Mouse (Mus musculus): Measurements from ENCODE around the gene Arih1. TPM values are rescaled to one million over a fixed set of nuclear protein-coding genes. Genes with fewer than 3 reads are reported as not detected.

The Arih1 gene
- polyA plus RNA-seq, 1 experiment from 2014 or later = 14.5 TPM

Other genes with a start within 250 kb of the Arih1 start
- 41.2 and 45.7 TPM in 2 replicates for gene Adpgk, start 195.1 kb downstream of the Arih1 start, polyA plus RNA-seq (2015; fragmentation: Nextera tagmentation; extraction: Ambion mirVana)
- 18.8 and 22.1 TPM in 2 replicates for gene Bbs4, start 133.1 kb downstream of the Arih1 start, polyA plus RNA-seq (2015; fragmentation: Nextera tagmentation; extraction: Ambion mirVana)
- 91.5 and 92.2 TPM in 2 replicates for gene Hexa, start 52.9 kb upstream of the Arih1 start, polyA plus RNA-seq (2015; fragmentation: Nextera tagmentation; extraction: Ambion mirVana)
- gene Tmem202, start 53.2 kb upstream of the Arih1 start, polyA plus RNA-seq (2015; fragmentation: Nextera tagmentation; extraction: Ambion mirVana) = 0.30 TPM in 1 of 2 replicates, not detected in the other
- 0.48 and 0.62 TPM in 2 replicates for gene Celf6, start 91.3 kb upstream of the Arih1 start, polyA plus RNA-seq (2015; fragmentation: Nextera tagmentation; extraction: Ambion mirVana)
- 31.1 and 36.1 TPM in 2 replicates for gene Parp6, start 130.7 kb upstream of the Arih1 start, polyA plus RNA-seq (2015; fragmentation: Nextera tagmentation; extraction: Ambion mirVana)
- 1,163 and 1,229 TPM in 2 replicates for gene Pkm, start 169.8 kb upstream of the Arih1 start, polyA plus RNA-seq (2015; fragmentation: Nextera tagmentation; extraction: Ambion mirVana)
- gene Gramd2, start 193.5 kb upstream of the Arih1 start, polyA plus RNA-seq (2015; fragmentation: Nextera tagmentation; extraction: Ambion mirVana) = 6.6 and 7.6 TPM in 2 replicates

Measured in embryonic facial prominence, embryonic 15.5 days (tissue).